Mouse (Mus musculus) kidney, postnatal 0 days (tissue): Measurements from ENCODE around the gene Hoxb9. TPM values are rescaled to one million over a fixed set of nuclear protein-coding genes. Genes with fewer than 3 reads are reported as not detected.

Experiments
- ATAC-seq: fragments of 200-750 bp; cut with Nextera tagmentation; replicated peaks from 2 replicates; pipeline ENCODE4 v1.8.0; 2017; ENCODE audit warnings: low read depth, moderate number of reproducible peaks, moderate TSS enrichment, moderate library complexity; ENCODE audit not compliant: low FRiP score
- DNase-seq: peaks from one replicate; pipeline ENCODE4 v3.0.0-alpha.2; 2016; ENCODE audit warnings: low spot score
- H3K27ac ChIP-seq: fragments of 300-500 bp; sonication (generic); 2 replicates; pipeline ENCODE4 v1.5.1; 2014; ENCODE audit warnings: mild to moderate bottlenecking
- H3K27me3 ChIP-seq: fragments of 300-500 bp; sonication (generic); 2 replicates; pipeline ENCODE4 v1.6.1; 2014; ENCODE audit warnings: low read length, mixed read lengths; ENCODE audit not compliant: insufficient read depth
- H3K36me3 ChIP-seq: fragments of 300-500 bp; sonication (generic); 2 replicates; pipeline ENCODE4 v1.6.1; 2014; ENCODE audit warnings: low read length, mixed read lengths; ENCODE audit not compliant: insufficient read depth
- H3K4me1 ChIP-seq: fragments of 300-500 bp; sonication (generic); replicated peaks from 2 replicates; pipeline ENCODE4 v1.6.1; 2014; ENCODE audit warnings: antibody characterized with exemption, low read length, mixed read lengths; ENCODE audit not compliant: insufficient read depth
- H3K4me2 ChIP-seq: fragments of 300-500 bp; sonication (generic); 2 replicates; pipeline ENCODE4 v1.6.1; 2014; ENCODE audit warnings: mild to moderate bottlenecking, low read length, moderate library complexity, mixed read lengths
- H3K4me3 ChIP-seq: fragments of 300-500 bp; sonication (generic); replicated peaks from 2 replicates; pipeline ENCODE4 v1.5.1; 2014; ENCODE audit warnings: low read depth, low read length
- H3K9ac ChIP-seq: fragments of 300-500 bp; sonication (generic); 2 replicates; pipeline ENCODE4 v1.6.1; 2014; ENCODE audit warnings: low read depth, low read length
- H3K9me3 ChIP-seq: fragments of 300-500 bp; sonication (generic); replicated peaks from 2 replicates; pipeline ENCODE4 v1.6.1; 2016; ENCODE audit warnings: low read length, inconsistent platforms, mixed read lengths
- CTCF ChIP-seq: IDR thresholded peaks from 2 replicates; pipeline ENCODE4 v1.5.1; 2016; ENCODE audit warnings: antibody characterized with exemption, low read depth, mild to moderate bottlenecking, moderate library complexity
- WGBS: fragments of 180-500 bp; shearing (Covaris S2); extraction: QIAGEN DNeasy Blood & Tissue Kit; methylation state at CpG from one replicate; pipeline ENCODE4 v1.1.7; 2014; 5-methylcytosine and 5-hydroxymethylcytosine counted together
- polyA plus RNA-seq: library from polyadenylated mRNA; unstranded; fragments of >200 nt; fragmentation: Nextera tagmentation; extraction: Ambion mirVana; gene quantifications from 2 replicates; pipeline ENCODE4 v1.2.1, GENCODE M21; 2015

Gene Hoxb9
- 22.6 and 23.1 TPM in 2 replicates for polyA plus RNA-seq

- Histone ChIP-seq H3K4me1 (peaks cover 16% of the 10 kb centered on the region), H3K9ac (peak within 1 kb of the TSS; percentile 72), H3K4me3 (peak within 1 kb of the TSS; percentile 53), H3K27ac (peak within 1 kb of the TSS; percentile 92), H3K9me3 (no peaks in the 10 kb centered on the region), H3K4me2 (peak within 1 kb of the TSS; percentile 66), H3K36me3 (peaks cover 5% of the 10 kb centered on the region; the same call in 1 of the 2 replicates), H3K27me3 (no peaks in the 10 kb centered on the region)
- ATAC-seq = peak; percentile 66
- WGBS = 0% methylated on average over 40 of the region's 40 CpGs
- peak; percentile 88 for DNase-seq
- TF ChIP-seq CTCF = no peak
Observed at GRCm38 (mm10) chr11:96270996-96271540, at the start of gene Hoxb9. Hoxb9 (plus strand) TSS chr11:96271457.

- H3K27ac ChIP-seq = no peak overlapping the region
- 0 out of 2 replicates have a peak, but pooled peaks cover 7% of the 10 kb centered on the region for H3K9me3 ChIP-seq
- peak; percentile 50 for TF ChIP-seq CTCF
- H3K4me3 ChIP-seq = no peak overlapping the region
- 42% methylated on average over 2 of the region's 2 CpGs for WGBS
- no peaks in the 10 kb centered on the region for H3K27me3 ChIP-seq
- ATAC-seq (no peak), DNase-seq (peak; percentile 14)
- H3K4me2 ChIP-seq = no peak overlapping the region
- H3K36me3 ChIP-seq = no peaks in the 10 kb centered on the region
- no peaks in the 10 kb centered on the region for H3K4me1 ChIP-seq
- no peak overlapping the region for H3K9ac ChIP-seq
Observed at GRCm38 (mm10) chr11:96223813-96224212, 47.4 kb upstream of the Hoxb9 start.

GRCm38 (mm10) chr11:96227676-96228075 is 43.6 kb upstream of the Hoxb9 start:
- Histone ChIP-seq H3K27me3 (no peaks in the 10 kb centered on the region), H3K9me3 (no peaks in the 10 kb centered on the region), H3K9ac (no peak overlapping the region), H3K36me3 (no peaks in the 10 kb centered on the region), H3K4me3 (no peak overlapping the region), H3K4me2 (no peak overlapping the region), H3K27ac (no peak overlapping the region), H3K4me1 (no peaks in the 10 kb centered on the region)
- 81% methylated on average over 9 of the region's 9 CpGs for WGBS
- ATAC-seq (no peak), DNase-seq (no peak)
- TF ChIP-seq CTCF = no peak

- H3K4me2 ChIP-seq = no peak overlapping the region
- ATAC-seq (no peak), DNase-seq (peak; percentile 73)
- no peak overlapping the region for H3K4me3 ChIP-seq
- TF ChIP-seq CTCF = peak; percentile 85
- H3K4me1 ChIP-seq = no peaks in the 10 kb centered on the region
- H3K27me3 ChIP-seq = 0 out of 2 replicates have a peak, but pooled peaks cover 3% of the 10 kb centered on the region
- H3K9me3 ChIP-seq = no peaks in the 10 kb centered on the region
- H3K27ac ChIP-seq = no peak overlapping the region
- no peaks in the 10 kb centered on the region for H3K36me3 ChIP-seq
- H3K9ac ChIP-seq = no peak overlapping the region
- WGBS = 1% methylated on average over 12 of the region's 12 CpGs
Observed at GRCm38 (mm10) chr11:96234906-96235305, 36.4 kb upstream of the Hoxb9 start.

- Histone ChIP-seq H3K27ac (no peak overlapping the region), H3K27me3 (0 out of 2 replicates have a peak, but pooled peaks cover 1% of the 10 kb centered on the region), H3K4me1 (no peaks in the 10 kb centered on the region), H3K9me3 (no peaks in the 10 kb centered on the region), H3K4me3 (no peak overlapping the region), H3K4me2 (no peak overlapping the region), H3K9ac (no peak overlapping the region), H3K36me3 (no peaks in the 10 kb centered on the region)
- peak; percentile 86 for TF ChIP-seq CTCF
- DNase-seq = peak; percentile 87
- 2% methylated on average over 7 of the region's 7 CpGs for WGBS
- ATAC-seq = no peak
Observed at GRCm38 (mm10) chr11:96240211-96240610, 31.0 kb upstream of the Hoxb9 start.

GRCm38 (mm10) chr11:96250901-96251300 is 20.4 kb upstream of the Hoxb9 start:
- Histone ChIP-seq H3K4me3 (peak overlapping the region; percentile 77), H3K9ac (peak overlapping the region; percentile 91), H3K4me1 (peaks cover 19% of the 10 kb centered on the region), H3K4me2 (peak overlapping the region; percentile 65), H3K27me3 (no peaks in the 10 kb centered on the region), H3K27ac (peak overlapping the region; percentile 92), H3K36me3 (no peaks in the 10 kb centered on the region), H3K9me3 (no peaks in the 10 kb centered on the region)
- 3% methylated on average over 14 of the region's 14 CpGs for WGBS
- peak; percentile 93 for DNase-seq
- no peak for TF ChIP-seq CTCF
- peak; percentile 71 for ATAC-seq
